Mouse (Mus musculus): Measurements from ENCODE around the gene Jam3. TPM values are rescaled to one million over a fixed set of nuclear protein-coding genes. Genes with fewer than 3 reads are reported as not detected.

Jam3 gene
- polyA plus RNA-seq, 1 experiment from 2014 or later = 46.3 TPM

GRCm38 (mm10) chr9:27049492-27049891 is 105.7 kb downstream of the Jam3 start:
- H3K36me3 ChIP-seq (ENCODE audit: control insufficient read depth, insufficient read depth, low read length) = peaks cover 45% of the 10 kb centered on the region
- 96% methylated on average over 2 of the region's 2 CpGs for WGBS
- H3K27ac ChIP-seq (ENCODE audit: low read length) = no peak overlapping the region
- H3K4me1 ChIP-seq (ENCODE audit: control insufficient read depth, insufficient read depth, low read length) = no peaks in the 10 kb centered on the region
- no peaks in the 10 kb centered on the region for H3K9me3 ChIP-seq (replicated peaks; ENCODE audit: control insufficient read depth, low read length, poor library complexity, severe bottlenecking)
- H3K27me3 ChIP-seq (ENCODE audit: control insufficient read depth, insufficient read depth, low read depth, low read length) = no peaks in the 10 kb centered on the region
- H3K9ac ChIP-seq (ENCODE audit: low read depth, low read length) = no peak overlapping the region
- ATAC-seq = no peak
- H3K4me3 ChIP-seq (ENCODE audit: low read depth, low read length) = no peak overlapping the region
- no peak overlapping the region for H3K4me2 ChIP-seq (ENCODE audit: low read length)

Other genes starting within 250 kb of the Jam3 start
- gene Gm1110, start 232.3 kb downstream of the Jam3 start, polyA plus RNA-seq (2015; fragmentation: Nextera tagmentation; extraction: Ambion mirVana) = 0.16 and 0.21 TPM in 2 replicates
- 33.2 and 33.9 TPM in 2 replicates for gene Acad8, start 155.9 kb downstream of the Jam3 start, polyA plus RNA-seq (2015; fragmentation: Nextera tagmentation; extraction: Ambion mirVana)
- 123 and 129 TPM in 2 replicates for gene Thyn1, start 155.7 kb downstream of the Jam3 start, polyA plus RNA-seq (2015; fragmentation: Nextera tagmentation; extraction: Ambion mirVana)
- gene Vps26b, start 125.4 kb downstream of the Jam3 start, polyA plus RNA-seq (2015; fragmentation: Nextera tagmentation; extraction: Ambion mirVana) = 88.0 and 89.0 TPM in 2 replicates
- 14.9 and 15.3 TPM in 2 replicates for gene Ncapd3, start 125.2 kb downstream of the Jam3 start, polyA plus RNA-seq (2015; fragmentation: Nextera tagmentation; extraction: Ambion mirVana)
- gene Igsf9b, start 143.8 kb upstream of the Jam3 start, polyA plus RNA-seq (2015; fragmentation: Nextera tagmentation; extraction: Ambion mirVana) = 21.9 and 22.8 TPM in 2 replicates
- not detected in 2 replicates for gene Spata19, start 241.4 kb upstream of the Jam3 start, polyA plus RNA-seq (2015; fragmentation: Nextera tagmentation; extraction: Ambion mirVana)

All from midbrain, embryonic 16.5 days (tissue).